Mouse (Mus musculus): ENCODE measurements around the gene Spi1. TPM values are rescaled to one million over a fixed set of nuclear protein-coding genes. Genes with fewer than 3 reads are reported as not detected.

Spi1 gene
- polyA plus RNA-seq, 1 experiment from 2014 or later: 3.3 TPM

- Histone ChIP-seq H3K36me3 (no peaks in the 10 kb centered on the region), H3K4me3 (no peak overlapping the region), H3K9me3 (no peaks in the 10 kb centered on the region), H3K27ac (replicated peaks) (no peak overlapping the region), H3K4me1 (no peaks in the 10 kb centered on the region), H3K9ac (replicated peaks) (no peak overlapping the region), H3K4me2 (replicated peaks) (no peak overlapping the region), H3K27me3 (0 out of 2 replicates have a peak, but pooled peaks cover 5% of the 10 kb centered on the region)
- 83% methylated on average over 15 of the region's 15 CpGs for WGBS
- no peak for ATAC-seq (ENCODE audit: low FRiP score, low read depth)
Measured at GRCm38 (mm10) chr2:91084179-91084820, 2.1 kb downstream of the Spi1 start.

GRCm38 (mm10) chr2:91085494-91086391, 3.6 kb downstream of the Spi1 start:
- Histone ChIP-seq H3K27me3 (0 out of 2 replicates have a peak, but pooled peaks cover 5% of the 10 kb centered on the region), H3K4me2 (replicated peaks) (no peak overlapping the region), H3K4me1 (no peaks in the 10 kb centered on the region), H3K36me3 (no peaks in the 10 kb centered on the region), H3K9me3 (no peaks in the 10 kb centered on the region), H3K4me3 (no peak overlapping the region), H3K9ac (replicated peaks) (0 out of 2 replicates have a peak overlapping the region, but pooled peaks have one; percentile 11), H3K27ac (replicated peaks) (no peak overlapping the region)
- no peak for ATAC-seq (ENCODE audit: low FRiP score, low read depth)
- whole genome bisulfite sequencing: 85% methylated on average over 14 of the region's 14 CpGs

DNA sequence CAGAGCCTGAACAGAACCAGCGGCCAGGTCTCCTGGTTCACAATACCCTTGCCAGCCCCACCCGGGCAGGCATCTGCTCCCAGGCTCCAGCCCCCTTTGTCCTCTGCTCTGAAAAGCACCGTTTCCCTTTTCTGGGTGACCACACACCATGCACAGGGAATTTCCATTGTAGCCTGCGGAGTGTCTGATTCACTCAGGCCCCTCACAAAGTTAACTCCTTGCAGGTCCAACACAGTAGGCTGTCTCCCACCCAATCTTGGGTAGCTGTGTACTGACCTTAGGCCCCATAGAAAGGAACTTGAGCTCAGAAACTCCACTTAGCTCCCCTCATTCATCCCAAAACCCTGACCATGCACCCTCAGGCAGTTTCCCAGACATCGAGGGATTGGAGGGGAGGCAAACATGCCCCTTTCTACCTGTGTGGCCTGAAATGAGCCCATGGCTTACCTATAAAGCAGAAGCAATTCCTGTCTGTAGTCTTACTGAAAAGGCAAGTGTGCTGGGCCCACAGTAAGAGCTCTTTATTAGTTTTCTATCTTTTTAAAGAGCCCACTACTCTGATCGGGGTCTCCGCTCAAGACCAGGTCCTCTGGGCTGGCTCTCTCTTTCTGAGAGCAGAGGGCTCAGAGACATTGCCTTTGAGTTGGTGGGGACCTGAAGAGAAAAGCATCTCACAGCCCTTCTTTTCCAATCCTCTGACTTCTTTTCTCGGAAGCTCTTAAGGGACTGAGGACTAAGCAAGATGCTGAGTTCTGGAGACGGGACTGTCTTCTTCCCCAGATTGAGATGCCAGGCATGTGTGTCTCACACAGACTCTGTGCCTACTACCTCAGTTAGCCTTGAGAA, 4.4 kb downstream of the Spi1 start:
- H3K9ac ChIP-seq (replicated peaks): 0 out of 2 replicates have a peak overlapping the region, but pooled peaks have one; percentile 11
- 61% methylated on average over 9 of the region's 9 CpGs for WGBS
- H3K36me3 ChIP-seq: no peaks in the 10 kb centered on the region
- H3K4me1 ChIP-seq: no peaks in the 10 kb centered on the region
- ATAC-seq (ENCODE audit: low FRiP score, low read depth): no peak
- H3K4me3 ChIP-seq: no peak overlapping the region
- H3K27me3 ChIP-seq: 0 out of 2 replicates have a peak, but pooled peaks cover 5% of the 10 kb centered on the region
- H3K9me3 ChIP-seq: no peaks in the 10 kb centered on the region
- H3K4me2 ChIP-seq (replicated peaks): no peak overlapping the region
- H3K27ac ChIP-seq (replicated peaks): no peak overlapping the region

DNA sequence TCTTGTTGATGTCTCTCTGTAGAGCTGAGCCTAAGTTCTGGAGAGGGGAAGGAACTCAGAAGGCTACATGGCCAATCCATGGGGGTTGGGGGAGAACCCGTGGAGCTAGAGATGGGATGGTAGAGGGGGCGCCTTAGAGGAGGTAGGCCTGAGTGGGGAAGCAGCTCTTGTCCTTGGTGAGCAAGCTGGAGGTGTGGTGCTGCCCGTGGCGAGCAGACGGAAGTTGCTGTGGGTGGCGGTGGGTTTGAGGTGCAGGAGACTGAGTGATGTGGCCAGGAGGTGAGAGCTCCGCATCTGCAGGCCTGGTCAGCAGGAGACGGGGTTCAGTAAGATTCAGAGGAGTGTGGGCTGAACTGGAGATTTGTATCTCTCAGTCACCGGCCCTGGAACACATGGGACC, 5.3 kb downstream of the Spi1 start:
- Histone ChIP-seq H3K9ac (replicated peaks) (no peak overlapping the region), H3K36me3 (no peaks in the 10 kb centered on the region), H3K4me3 (no peak overlapping the region), H3K27ac (replicated peaks) (no peak overlapping the region), H3K4me2 (replicated peaks) (no peak overlapping the region), H3K9me3 (no peaks in the 10 kb centered on the region), H3K4me1 (no peaks in the 10 kb centered on the region), H3K27me3 (0 out of 2 replicates have a peak, but pooled peaks cover 5% of the 10 kb centered on the region)
- 91% methylated on average over 9 of the region's 9 CpGs for WGBS
- ATAC-seq (ENCODE audit: low FRiP score, low read depth): no peak

DNA sequence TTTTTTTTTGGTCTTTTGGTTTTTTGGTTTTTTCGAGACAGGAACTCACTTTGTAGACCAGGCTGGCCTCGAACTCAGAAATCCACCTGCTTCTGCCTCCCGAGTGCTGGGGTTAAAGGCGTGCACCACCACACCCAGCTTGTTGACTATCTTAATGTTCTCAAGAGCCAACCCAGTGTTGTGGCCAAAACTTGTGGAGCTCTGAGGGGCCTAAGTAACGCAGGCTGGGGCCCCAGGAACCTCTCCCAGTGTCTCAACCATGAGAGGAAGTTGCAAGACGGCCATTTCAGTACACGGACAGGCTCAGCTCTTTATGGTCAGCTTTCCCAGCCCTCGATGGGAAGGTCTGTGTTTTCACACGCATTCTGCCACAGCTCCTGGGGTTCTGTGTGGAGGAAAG, 6.8 kb downstream of the Spi1 start:
- H3K27me3 ChIP-seq: 0 out of 2 replicates have a peak, but pooled peaks cover 5% of the 10 kb centered on the region
- H3K36me3 ChIP-seq: no peaks in the 10 kb centered on the region
- H3K4me2 ChIP-seq (replicated peaks): no peak overlapping the region
- no peaks in the 10 kb centered on the region for H3K4me1 ChIP-seq
- WGBS: 82% methylated on average over 9 of the region's 9 CpGs
- no peaks in the 10 kb centered on the region for H3K9me3 ChIP-seq
- H3K9ac ChIP-seq (replicated peaks): no peak overlapping the region
- ATAC-seq (ENCODE audit: low FRiP score, low read depth): no peak
- H3K4me3 ChIP-seq: no peak overlapping the region
- H3K27ac ChIP-seq (replicated peaks): no peak overlapping the region

- Histone ChIP-seq H3K4me1 (no peaks in the 10 kb centered on the region), H3K9ac (replicated peaks) (no peak overlapping the region), H3K9me3 (no peaks in the 10 kb centered on the region), H3K36me3 (no peaks in the 10 kb centered on the region), H3K27ac (replicated peaks) (no peak overlapping the region), H3K27me3 (0 out of 2 replicates have a peak, but pooled peaks cover 5% of the 10 kb centered on the region), H3K4me3 (no peak overlapping the region), H3K4me2 (replicated peaks) (no peak overlapping the region)
- 85% methylated on average over 6 of the region's 6 CpGs for WGBS
- ATAC-seq (ENCODE audit: low FRiP score, low read depth): no peak
Measured at GRCm38 (mm10) chr2:91090208-91090607, 8.0 kb downstream of the Spi1 start.

GRCm38 (mm10) chr2:91090827-91091226, 8.6 kb downstream of the Spi1 start:
- no peaks in the 10 kb centered on the region for H3K4me1 ChIP-seq
- no peak overlapping the region for H3K9ac ChIP-seq (replicated peaks)
- no peaks in the 10 kb centered on the region for H3K9me3 ChIP-seq
- H3K36me3 ChIP-seq: no peaks in the 10 kb centered on the region
- no peak overlapping the region for H3K4me2 ChIP-seq (replicated peaks)
- ATAC-seq (ENCODE audit: low FRiP score, low read depth): no peak
- no peak overlapping the region for H3K4me3 ChIP-seq
- H3K27me3 ChIP-seq: 0 out of 2 replicates have a peak, but pooled peaks cover 5% of the 10 kb centered on the region
- 78% methylated on average over 6 of the region's 6 CpGs for WGBS
- no peak overlapping the region for H3K27ac ChIP-seq (replicated peaks)

DNA sequence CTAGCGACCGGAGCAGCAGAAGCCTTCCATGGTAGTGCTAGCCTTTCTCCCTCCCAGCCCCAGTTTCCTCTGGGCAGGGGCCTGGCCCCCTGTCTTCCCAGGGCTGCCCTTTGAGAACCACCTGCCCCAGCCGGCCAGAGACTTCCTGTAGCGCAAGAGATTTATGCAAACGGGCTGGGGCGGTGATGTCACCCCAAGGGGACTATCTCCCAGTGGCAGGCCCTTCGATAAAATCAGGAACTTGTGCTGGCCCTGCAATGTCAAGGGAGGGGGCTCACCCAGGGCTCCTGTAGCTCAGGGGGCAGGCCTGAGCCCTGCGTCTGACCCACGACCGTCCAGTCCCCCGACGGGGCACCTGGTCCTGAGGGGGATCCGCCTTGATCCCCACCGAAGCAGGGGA, 14.3 kb downstream of the Spi1 start:
- 72% methylated on average over 14 of the region's 14 CpGs for WGBS
- H3K4me3 ChIP-seq: no peak overlapping the region
- ATAC-seq (ENCODE audit: low FRiP score, low read depth): no peak
- H3K36me3 ChIP-seq: no peaks in the 10 kb centered on the region
- H3K4me1 ChIP-seq: no peaks in the 10 kb centered on the region
- no peak overlapping the region for H3K4me2 ChIP-seq (replicated peaks)
- no peaks in the 10 kb centered on the region for H3K9me3 ChIP-seq
- peaks cover 3% of the 10 kb centered on the region; the same call in 1 of the 2 replicates for H3K27me3 ChIP-seq
- H3K9ac ChIP-seq (replicated peaks): no peak overlapping the region
- H3K27ac ChIP-seq (replicated peaks): no peak overlapping the region

DNA sequence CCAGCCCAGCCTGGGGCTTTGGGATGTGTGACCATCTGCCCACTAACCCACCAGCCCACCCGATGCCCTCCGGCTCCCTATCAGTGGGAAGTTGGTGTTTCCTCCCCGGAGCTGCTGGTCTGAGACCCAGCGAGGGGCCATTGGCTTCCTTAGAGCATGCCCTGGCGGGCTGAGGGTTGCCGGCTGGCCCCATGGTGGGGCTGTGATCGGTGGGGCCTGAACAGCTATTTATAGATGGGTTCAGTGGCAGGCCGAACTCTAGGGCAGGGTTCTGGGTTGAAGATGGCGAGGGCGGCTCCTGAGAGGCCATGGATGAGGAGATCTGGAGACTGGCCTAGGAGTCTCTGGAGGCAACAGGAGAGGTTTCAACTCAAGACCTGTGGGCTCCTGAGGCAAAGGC, 14.8 kb downstream of the Spi1 start:
- no peaks in the 10 kb centered on the region for H3K36me3 ChIP-seq
- H3K27me3 ChIP-seq: peaks cover 3% of the 10 kb centered on the region; the same call in 1 of the 2 replicates
- no peak overlapping the region for H3K4me3 ChIP-seq
- H3K9ac ChIP-seq (replicated peaks): no peak overlapping the region
- no peak overlapping the region for H3K4me2 ChIP-seq (replicated peaks)
- ATAC-seq (ENCODE audit: low FRiP score, low read depth): no peak
- no peaks in the 10 kb centered on the region for H3K9me3 ChIP-seq
- no peak overlapping the region for H3K27ac ChIP-seq (replicated peaks)
- WGBS: 85% methylated on average over 10 of the region's 10 CpGs
- no peaks in the 10 kb centered on the region for H3K4me1 ChIP-seq

- Histone ChIP-seq H3K27me3 (peaks cover 6% of the 10 kb centered on the region), H3K27ac (replicated peaks) (no peak overlapping the region), H3K4me3 (no peak overlapping the region), H3K4me1 (no peaks in the 10 kb centered on the region), H3K4me2 (replicated peaks) (no peak overlapping the region), H3K9ac (replicated peaks) (no peak overlapping the region), H3K36me3 (no peaks in the 10 kb centered on the region), H3K9me3 (no peaks in the 10 kb centered on the region)
- ATAC-seq (ENCODE audit: low FRiP score, low read depth): no peak
- 86% methylated on average over 2 of the region's 2 CpGs for whole genome bisulfite sequencing
Measured at GRCm38 (mm10) chr2:91098156-91098555, 16.0 kb downstream of the Spi1 start.

GRCm38 (mm10) chr2:91101124-91101740, 19.0 kb downstream of the Spi1 start:
- H3K27ac ChIP-seq (replicated peaks): no peak overlapping the region
- no peaks in the 10 kb centered on the region for H3K9me3 ChIP-seq
- no peaks in the 10 kb centered on the region for H3K4me1 ChIP-seq
- H3K4me3 ChIP-seq: no peak overlapping the region
- peaks cover 6% of the 10 kb centered on the region for H3K27me3 ChIP-seq
- H3K36me3 ChIP-seq: no peaks in the 10 kb centered on the region
- ATAC-seq (ENCODE audit: low FRiP score, low read depth): peak; percentile 81
- 11% methylated on average over 7 of the region's 7 CpGs for WGBS
- no peak overlapping the region for H3K9ac ChIP-seq (replicated peaks)
- no peak overlapping the region for H3K4me2 ChIP-seq (replicated peaks)

All from midbrain, embryonic 12.5 days (tissue).